Mouse (Mus musculus): ENCODE results near the gene Myd88. TPM values are rescaled to one million over a fixed set of nuclear protein-coding genes. Genes with fewer than 3 reads are reported as not detected.

Gene Myd88
- polyA plus RNA-seq, 3 experiments from 2014 or later, result 72.5 to 96.3 (median 75.1) TPM

GRCm38 (mm10) chr9:119339558-119340211 is 1.5 kb downstream of the Myd88 start, which contains the start of gene Acaa1a:
Acaa1a (plus strand) TSS chr9:119339676.
- peak; percentile 49 for ATAC-seq

- ATAC-seq, result no peak
Observed at GRCm38 (mm10) chr9:119339106-119339505, 2.1 kb downstream of the Myd88 start.

- no peak for ATAC-seq
Observed at GRCm38 (mm10) chr9:119338350-119338749, 2.9 kb downstream of the Myd88 start.

GRCm38 (mm10) chr9:119337842-119338241 is 3.4 kb downstream of the Myd88 start:
- ATAC-seq, result no peak

GRCm38 (mm10) chr9:119335571-119335970 is 5.6 kb downstream of the Myd88 start:
- no peak for ATAC-seq

- no peak for ATAC-seq
Observed at GRCm38 (mm10) chr9:119334834-119335233, 6.4 kb downstream of the Myd88 start.

GRCm38 (mm10) chr9:119334324-119334723 is 6.9 kb downstream of the Myd88 start:
- ATAC-seq, result peak; percentile 72

GRCm38 (mm10) chr9:119330186-119330963 is 10.8 kb downstream of the Myd88 start:
- no peak for ATAC-seq

GRCm38 (mm10) chr9:119328488-119328887 is 12.7 kb downstream of the Myd88 start:
- no peak for ATAC-seq

GRCm38 (mm10) chr9:119324130-119324529 is 17.1 kb downstream of the Myd88 start:
- no peak for ATAC-seq

GRCm38 (mm10) chr9:119323260-119323645 is 18.0 kb downstream of the Myd88 start:
- ATAC-seq, result no peak

GRCm38 (mm10) chr9:119322289-119323259 is 18.6 kb downstream of the Myd88 start, which contains the start of gene Oxsr1:
Oxsr1 (minus strand) TSS chr9:119322427.
- peak; percentile 93 for ATAC-seq

- ATAC-seq, result peak; percentile 0
Observed at GRCm38 (mm10) chr9:119321392-119322229, 19.6 kb downstream of the Myd88 start.

- no peak for ATAC-seq
Observed at GRCm38 (mm10) chr9:119320946-119321345, 20.3 kb downstream of the Myd88 start.

- ATAC-seq, result no peak
Observed at GRCm38 (mm10) chr9:119320446-119320845, 20.8 kb downstream of the Myd88 start.

- ATAC-seq, result no peak
Observed at GRCm38 (mm10) chr9:119318891-119319290, 22.3 kb downstream of the Myd88 start.

- no peak for ATAC-seq
Observed at GRCm38 (mm10) chr9:119313096-119313495, 28.1 kb downstream of the Myd88 start.

- no peak for ATAC-seq
Observed at GRCm38 (mm10) chr9:119309067-119309466, 32.1 kb downstream of the Myd88 start.

GRCm38 (mm10) chr9:119305863-119306262 is 35.3 kb downstream of the Myd88 start:
- no peak for ATAC-seq

- ATAC-seq, result no peak
Observed at GRCm38 (mm10) chr9:119298563-119298962, 42.6 kb downstream of the Myd88 start.

- ATAC-seq, result no peak
Observed at GRCm38 (mm10) chr9:119297696-119298095, 43.5 kb downstream of the Myd88 start.

- ATAC-seq, result no peak
Observed at GRCm38 (mm10) chr9:119290791-119291190, 50.4 kb downstream of the Myd88 start.
